ENCODE assay signal across 20 mouse cellular contexts in genomic region chr7:127147901-127148300, GRCm38 (mm10). TPM values are rescaled to one million over a fixed set of nuclear protein-coding genes. Genes with fewer than 3 reads are reported as not detected.
DNase-seq lines count a peak whose midpoint lies in the region; ATAC-seq and TF ChIP-seq lines count a peak whose summit lies in the region.
"Had no signal": no experiment of that assay in that cellular context is flagged by ENCODE, and none has a peak within 500 bp of the region (broad histone marks: within the 10 kb centered on the region; RNA-seq: fewer than 3 reads in every experiment).

No protein-coding gene starts in this region.

- WGBS in heart, embryonic 14.5 days: 36% methylated on average over 3 of the region's 3 CpGs
- WGBS in lung, adult 2 months: 27% methylated on average over 3 of the region's 3 CpGs
- WGBS in lung, postnatal 0 days: 27% methylated on average over 3 of the region's 3 CpGs
- 69% methylated on average over 3 of the region's 3 CpGs for WGBS in hindbrain, embryonic 11.5 days

- DNase-seq in heart, postnatal 14 days: no peak
- DNase-seq in lung, adult 18-20 months: peak; percentile 18 to 52
- DNase-seq in lung, adult 2 months: no peak
- DNase-seq in lung, postnatal 0 days (ENCODE audit: low spot score): peak; percentile 80
- DNase-seq in MN1 (ENCODE audit: low spot score): no peak
- DNase-seq in hindbrain, embryonic 11.5 days (ENCODE audit: low spot score): no peak
- DNase-seq: adrenal gland, postnatal 10 days; B cell, adult 2 months; cerebellum, adult 11 months; cerebellum, adult 8-10 months; cerebellum, postnatal 14 days; embryo, embryonic 11 days; gastrocnemius, postnatal 36 days; heart, adult 11 months had no signal

- intact Hi-C loops in heart, postnatal 14 days (cut with DNase I): no loop called here

- peaks cover 8 to 10% of the 10 kb centered on the region in 2 experiments; a peak in 2 of 4 replicates for H3K4me1 ChIP-seq in heart, embryonic 14.5 days (ENCODE audit: control insufficient read depth in 2 of 2, insufficient read depth in 2 of 2, low read length in 2 of 2)
- H3K4me1 ChIP-seq in lung, adult 2 months (ENCODE audit: control insufficient read depth, insufficient read depth, low read length): no peaks in the 10 kb centered on the region
- no peaks in the 10 kb centered on the region for H3K4me1 ChIP-seq in lung, postnatal 0 days (ENCODE audit: insufficient read depth, low read depth, low read length)
- no peaks in the 10 kb centered on the region for H3K4me1 ChIP-seq in hindbrain, embryonic 11.5 days (replicated peaks; ENCODE audit: control insufficient read depth, insufficient read depth, low read length)
- H3K4me1 ChIP-seq: embryonic facial prominence, embryonic 12.5 days; forebrain, embryonic 15.5 days had no signal

- no peak overlapping the region for H3K4me3 ChIP-seq in heart, embryonic 14.5 days (ENCODE audit: control insufficient read depth in 1 of 2, insufficient read depth in 1 of 2, low read depth in 1 of 2, low read length in 2 of 2)
- no peak overlapping the region for H3K4me3 ChIP-seq in lung, adult 2 months (replicated peaks; ENCODE audit: extremely low read depth, low read depth, low read length)
- no peak overlapping the region for H3K4me3 ChIP-seq in lung, postnatal 0 days (ENCODE audit: low read depth, low read length)
- no peak overlapping the region for H3K4me3 ChIP-seq in hindbrain, embryonic 11.5 days (ENCODE audit: low read depth, low read length)
- H3K4me3 ChIP-seq: embryonic facial prominence, embryonic 12.5 days; forebrain, embryonic 15.5 days; heart, embryonic 13.5 days had no signal

- H3K27me3 ChIP-seq in heart, embryonic 14.5 days (ENCODE audit: control insufficient read depth, insufficient read depth, low read length): no peaks in the 10 kb centered on the region
- no peaks in the 10 kb centered on the region for H3K27me3 ChIP-seq in lung, postnatal 0 days (replicated peaks; ENCODE audit: insufficient read depth, low read length)
- H3K27me3 ChIP-seq in hindbrain, embryonic 11.5 days (ENCODE audit: control insufficient read depth, insufficient read depth, low read length): no peaks in the 10 kb centered on the region
- H3K27me3 ChIP-seq: embryonic facial prominence, embryonic 12.5 days; forebrain, embryonic 15.5 days; heart, embryonic 13.5 days had no signal

- TF ChIP-seq POLR2A in lung, adult 2 months (IDR thresholded peaks at IDR 0.05; ENCODE audit: borderline replicate concordance, extremely low read depth, low read depth, low read length): no peak

- H3K9ac ChIP-seq in heart, embryonic 14.5 days (ENCODE audit: low read length): no peak overlapping the region
- no peak overlapping the region for H3K9ac ChIP-seq in lung, postnatal 0 days (replicated peaks; ENCODE audit: low read depth)
- H3K9ac ChIP-seq in hindbrain, embryonic 11.5 days (ENCODE audit: low read depth, low read length): no peak overlapping the region
- H3K9ac ChIP-seq: embryonic facial prominence, embryonic 12.5 days; forebrain, embryonic 15.5 days; heart, embryonic 13.5 days had no signal

- H3K36me3 ChIP-seq in heart, embryonic 14.5 days (ENCODE audit: control insufficient read depth, insufficient read depth, low read length): no peaks in the 10 kb centered on the region
- no peaks in the 10 kb centered on the region for H3K36me3 ChIP-seq in lung, postnatal 0 days (ENCODE audit: insufficient read depth, low read length)
- no peaks in the 10 kb centered on the region for H3K36me3 ChIP-seq in hindbrain, embryonic 11.5 days (ENCODE audit: control insufficient read depth, insufficient read depth, low read length)
- H3K36me3 ChIP-seq: embryonic facial prominence, embryonic 12.5 days; forebrain, embryonic 15.5 days; G1E; heart, embryonic 13.5 days had no signal

- H3K4me2 ChIP-seq in heart, embryonic 14.5 days (ENCODE audit: low read length): no peak overlapping the region
- no peak overlapping the region for H3K4me2 ChIP-seq in lung, postnatal 0 days (replicated peaks; ENCODE audit: low read depth, low read length)
- no peak overlapping the region for H3K4me2 ChIP-seq in hindbrain, embryonic 11.5 days (replicated peaks; ENCODE audit: low read depth, low read length)
- H3K4me2 ChIP-seq: embryonic facial prominence, embryonic 12.5 days; forebrain, embryonic 15.5 days; heart, embryonic 13.5 days had no signal

- no peak for TF ChIP-seq CTCF in lung, adult 2 months (IDR thresholded peaks at IDR 0.05; ENCODE audit: insufficient read depth, low read length)
- TF ChIP-seq CTCF in lung, postnatal 0 days (IDR thresholded peaks at IDR 0.05): no peak

- peak overlapping the region; percentile 9 to 44; a peak in 1 of 4 replicates for H3K27ac ChIP-seq in heart, embryonic 14.5 days (replicated peaks in 1 of 2; ENCODE audit: control insufficient read depth in 1 of 2, insufficient read depth in 1 of 2, low read depth in 2 of 2, low read length in 2 of 2)
- no peak overlapping the region; the same call in 1 of the 2 replicates for H3K27ac ChIP-seq in lung, postnatal 0 days (ENCODE audit: low read length)
- H3K27ac ChIP-seq in hindbrain, embryonic 11.5 days (ENCODE audit: low read depth, low read length): no peak overlapping the region
- H3K27ac ChIP-seq: embryonic facial prominence, embryonic 12.5 days; forebrain, embryonic 15.5 days; heart, embryonic 13.5 days had no signal

- no peaks in the 10 kb centered on the region for H3K9me3 ChIP-seq in heart, embryonic 14.5 days (ENCODE audit: control insufficient read depth, low read length)
- H3K9me3 ChIP-seq in lung, postnatal 0 days (ENCODE audit: low read length): no peaks in the 10 kb centered on the region
- H3K9me3 ChIP-seq in hindbrain, embryonic 11.5 days (ENCODE audit: control insufficient read depth, low read length): no peaks in the 10 kb centered on the region
- H3K9me3 ChIP-seq: embryonic facial prominence, embryonic 12.5 days; forebrain, embryonic 15.5 days; G1E; heart, embryonic 13.5 days had no signal

- no peak for ATAC-seq in heart, embryonic 14.5 days (ENCODE audit: insufficient number of reproducible peaks, insufficient read depth, low FRiP score, low read depth)
- peak; percentile 88 for ATAC-seq in lung, postnatal 0 days
- no peak for ATAC-seq in hindbrain, embryonic 11.5 days (ENCODE audit: low FRiP score)
- ATAC-seq: CD4-positive, CD25-positive, alpha-beta regulatory T cell, adult 4 months; forebrain, embryonic 15.5 days had no signal

- peak; percentile 21 for TF ChIP-seq EP300 in lung, postnatal 0 days (IDR thresholded peaks at IDR 0.05)

RNA-seq across cellular contexts. Expression of gene Spn, which starts 10.3 kb away (rescaled TPM):
- polyA plus RNA-seq in heart, embryonic 14.5 days (2014; fragmentation: Nextera tagmentation; extraction: Ambion mirVana): 0.12 and 0.22 TPM in 2 replicates
- total RNA-seq in heart, postnatal 14 days (2021): 1 to 10 TPM in 1 of 2 experiments, under 1 TPM in 1; 0.38 to 2.0 TPM
- polyA plus RNA-seq in lung, adult 2 months (2012; rRNA removed): 11.8 and 13.2 TPM in 2 replicates
- polyA plus RNA-seq in lung, postnatal 0 days (2015; fragmentation: Nextera tagmentation; extraction: Ambion mirVana): 0.73 and 0.83 TPM in 2 replicates
- polyA plus RNA-seq in hindbrain, embryonic 11.5 days (2014; fragmentation: Nextera tagmentation; extraction: Ambion mirVana): 0.07 and 0.08 TPM in 2 replicates
- polyA plus RNA-seq: embryonic facial prominence, embryonic 12.5 days; forebrain, embryonic 15.5 days had no signal

RNA-seq across cellular contexts. Expression of gene Qprt, which starts 25.9 kb away (rescaled TPM):
- polyA plus RNA-seq in heart, embryonic 14.5 days (2014; fragmentation: Nextera tagmentation; extraction: Ambion mirVana): 2.4 and 2.8 TPM in 2 replicates
- not detected for total RNA-seq in heart, postnatal 14 days (2021)
- 0.57 and 0.93 TPM in 2 replicates for polyA plus RNA-seq in lung, adult 2 months (2012; rRNA removed)
- polyA plus RNA-seq in lung, postnatal 0 days (2015; fragmentation: Nextera tagmentation; extraction: Ambion mirVana): 0.14 and 0.21 TPM in 2 replicates
- 1.7 and 2.0 TPM in 2 replicates for polyA plus RNA-seq in hindbrain, embryonic 11.5 days (2014; fragmentation: Nextera tagmentation; extraction: Ambion mirVana)

RNA-seq across cellular contexts. Expression of gene Cd2bp2, which starts 47.9 kb away (rescaled TPM):
- 33.7 and 34.8 TPM in 2 replicates for polyA plus RNA-seq in heart, embryonic 14.5 days (2014; fragmentation: Nextera tagmentation; extraction: Ambion mirVana)
- total RNA-seq in heart, postnatal 14 days (2021): 10 to 100 TPM; 38.0 to 43.7 TPM
- polyA plus RNA-seq in lung, adult 2 months (2012; rRNA removed): 20.7 and 31.0 TPM in 2 replicates
- polyA plus RNA-seq in lung, postnatal 0 days (2015; fragmentation: Nextera tagmentation; extraction: Ambion mirVana): 28.4 and 29.6 TPM in 2 replicates
- 64.7 and 76.2 TPM in 2 replicates for polyA plus RNA-seq in hindbrain, embryonic 11.5 days (2014; fragmentation: Nextera tagmentation; extraction: Ambion mirVana)

RNA-seq across cellular contexts. Expression of gene AI467606, which starts 56.7 kb away (rescaled TPM):
- polyA plus RNA-seq in heart, embryonic 14.5 days (2014; fragmentation: Nextera tagmentation; extraction: Ambion mirVana): 0.65 and 1.2 TPM in 2 replicates
- total RNA-seq in heart, postnatal 14 days (2021): 1 to 10 TPM; 1.4 to 3.0 TPM
- polyA plus RNA-seq in lung, adult 2 months (2012; rRNA removed): 45.0 and 49.9 TPM in 2 replicates
- polyA plus RNA-seq in lung, postnatal 0 days (2015; fragmentation: Nextera tagmentation; extraction: Ambion mirVana): 14.6 and 16.0 TPM in 2 replicates
- 1.0 and 1.3 TPM in 2 replicates for polyA plus RNA-seq in hindbrain, embryonic 11.5 days (2014; fragmentation: Nextera tagmentation; extraction: Ambion mirVana)

Comparison
In these comparisons a context has a peak if more than half of its experiments do, and no peak if none do; other contexts are left out.
1. DNase-seq: peak in lung, adult 18-20 months (2 of 2) and lung, postnatal 0 days (single experiment); none in heart, postnatal 14 days (0 of 2), lung, adult 2 months (single experiment), MN1 (single experiment) and hindbrain, embryonic 11.5 days (single experiment).
2. H3K27ac ChIP-seq: peak in heart, embryonic 14.5 days (2 of 2); none in lung, postnatal 0 days (single experiment) and hindbrain, embryonic 11.5 days (single experiment).